Mouse (Mus musculus): ENCODE results near the gene Olfr2. TPM values are rescaled to one million over a fixed set of nuclear protein-coding genes. Genes with fewer than 3 reads are reported as not detected.

The Olfr2 gene
- not detected in 2 replicates for polyA plus RNA-seq (2014; fragmentation: Nextera tagmentation; extraction: Ambion mirVana)

DNA sequence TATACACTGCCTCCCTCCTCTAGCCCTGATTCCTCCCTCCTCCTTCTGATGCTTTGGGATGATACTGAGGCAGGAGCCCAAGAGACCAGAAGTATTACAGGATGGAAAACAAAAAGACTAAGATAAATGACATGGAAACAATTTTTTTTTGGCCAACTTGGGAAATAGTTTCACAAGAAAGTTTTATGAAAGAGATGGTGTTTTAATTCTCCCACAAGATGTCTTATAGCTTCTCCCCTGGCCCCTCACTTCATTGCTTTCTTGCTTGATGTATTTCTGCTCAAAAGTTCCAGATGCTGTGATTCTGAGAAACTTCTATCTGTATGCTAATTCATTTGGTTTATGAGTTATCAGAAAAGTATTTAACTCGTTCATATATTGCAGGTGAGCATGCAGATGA is at the start of gene Olfr2:
TSS of gene Olfr2 (minus strand) at position 101 of the 400 bp plus-strand sequence.
- H3K27me3 ChIP-seq (ENCODE audit: control insufficient read depth, insufficient read depth, low read length), result no peaks in the 10 kb centered on the region
- no peak within 1 kb of the TSS for H3K27ac ChIP-seq (ENCODE audit: low read depth, low read length)
- H3K4me2 ChIP-seq (ENCODE audit: low read depth), result no peak within 1 kb of the TSS
- DNase-seq (ENCODE audit: low spot score) (no peak), ATAC-seq (ENCODE audit: insufficient read depth, low FRiP score, low TSS enrichment) (no peak)
- H3K4me1 ChIP-seq (ENCODE audit: control insufficient read depth, insufficient read depth, low read length), result no peaks in the 10 kb centered on the region
- H3K9ac ChIP-seq (ENCODE audit: low read length), result no peak within 1 kb of the TSS
- no peaks in the 10 kb centered on the region for H3K9me3 ChIP-seq (ENCODE audit: control insufficient read depth, low read length)
- WGBS, result 63% methylated on average over 1 of the region's 1 CpGs
- no peaks in the 10 kb centered on the region for H3K36me3 ChIP-seq (ENCODE audit: control insufficient read depth, insufficient read depth, low read length)
- H3K4me3 ChIP-seq (ENCODE audit: low read depth, low read length), result no peak within 1 kb of the TSS

GRCm38 (mm10) chr7:107047578-107047977 is 41.7 kb upstream of the Olfr2 start:
- Histone ChIP-seq H3K9ac (ENCODE audit: low read length) (no peak overlapping the region), H3K27ac (ENCODE audit: low read depth, low read length) (no peak overlapping the region), H3K4me3 (ENCODE audit: low read depth, low read length) (no peak overlapping the region), H3K9me3 (ENCODE audit: control insufficient read depth, low read length) (no peaks in the 10 kb centered on the region), H3K36me3 (ENCODE audit: control insufficient read depth, insufficient read depth, low read length) (no peaks in the 10 kb centered on the region), H3K4me1 (ENCODE audit: control insufficient read depth, insufficient read depth, low read length) (no peaks in the 10 kb centered on the region), H3K27me3 (ENCODE audit: control insufficient read depth, insufficient read depth, low read length) (no peaks in the 10 kb centered on the region), H3K4me2 (ENCODE audit: low read depth) (no peak overlapping the region)
- 70% methylated on average over 3 of the region's 3 CpGs for WGBS
- no peak for DNase-seq (ENCODE audit: low spot score)
- ATAC-seq (ENCODE audit: insufficient read depth, low FRiP score, low TSS enrichment), result no peak

- DNase-seq (ENCODE audit: low spot score), result peak; percentile 17
- ATAC-seq (ENCODE audit: insufficient read depth, low FRiP score, low TSS enrichment), result peak; percentile 68
- no peak overlapping the region for H3K9ac ChIP-seq (ENCODE audit: low read length)
- H3K9me3 ChIP-seq (ENCODE audit: control insufficient read depth, low read length), result no peaks in the 10 kb centered on the region
- no peak overlapping the region for H3K4me3 ChIP-seq (ENCODE audit: low read depth, low read length)
- no peaks in the 10 kb centered on the region for H3K36me3 ChIP-seq (ENCODE audit: control insufficient read depth, insufficient read depth, low read length)
- no peaks in the 10 kb centered on the region for H3K27me3 ChIP-seq (ENCODE audit: control insufficient read depth, insufficient read depth, low read length)
- H3K4me2 ChIP-seq (ENCODE audit: low read depth), result no peak overlapping the region
- no peak overlapping the region for H3K27ac ChIP-seq (ENCODE audit: low read depth, low read length)
- 4% methylated on average over 5 of the region's 5 CpGs for WGBS
- H3K4me1 ChIP-seq (ENCODE audit: control insufficient read depth, insufficient read depth, low read length), result no peaks in the 10 kb centered on the region
Measured at GRCm38 (mm10) chr7:107045833-107046232, 40.0 kb upstream of the Olfr2 start.

- ATAC-seq (ENCODE audit: insufficient read depth, low FRiP score, low TSS enrichment), result no peak
- H3K4me2 ChIP-seq (ENCODE audit: low read depth), result no peak overlapping the region
- 95% methylated on average over 1 of the region's 1 CpGs for WGBS
Measured at GRCm38 (mm10) chr7:107044407-107044806, 38.5 kb upstream of the Olfr2 start.

DNA sequence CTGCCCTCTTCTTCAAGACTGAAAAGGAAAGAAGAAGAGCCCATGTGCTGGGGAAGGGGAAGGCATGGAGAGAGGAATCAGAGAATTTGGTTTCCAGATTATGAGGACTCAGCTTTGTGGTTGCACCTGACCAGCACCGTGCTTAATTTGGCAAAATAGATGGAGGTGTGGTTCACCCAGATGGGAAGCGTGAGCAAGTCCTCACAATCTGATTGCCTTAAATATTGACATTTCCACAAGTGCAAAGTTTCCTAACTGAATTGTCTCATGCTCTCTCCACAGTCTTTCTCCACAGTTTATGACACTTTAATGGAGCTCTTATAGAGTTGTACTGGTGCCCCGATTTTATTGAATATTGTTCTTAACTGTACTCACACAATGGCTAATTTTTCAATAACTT is 37.3 kb upstream of the Olfr2 start:
- H3K27me3 ChIP-seq (ENCODE audit: control insufficient read depth, insufficient read depth, low read length), result no peaks in the 10 kb centered on the region
- H3K4me1 ChIP-seq (ENCODE audit: control insufficient read depth, insufficient read depth, low read length), result no peaks in the 10 kb centered on the region
- H3K4me3 ChIP-seq (ENCODE audit: low read depth, low read length), result no peak overlapping the region
- no peaks in the 10 kb centered on the region for H3K36me3 ChIP-seq (ENCODE audit: control insufficient read depth, insufficient read depth, low read length)
- WGBS, result 92% methylated on average over 3 of the region's 3 CpGs
- H3K9ac ChIP-seq (ENCODE audit: low read length), result no peak overlapping the region
- H3K4me2 ChIP-seq (ENCODE audit: low read depth), result no peak overlapping the region
- H3K9me3 ChIP-seq (ENCODE audit: control insufficient read depth, low read length), result no peaks in the 10 kb centered on the region
- DNase-seq (ENCODE audit: low spot score) (no peak), ATAC-seq (ENCODE audit: insufficient read depth, low FRiP score, low TSS enrichment) (no peak)
- H3K27ac ChIP-seq (ENCODE audit: low read depth, low read length), result no peak overlapping the region

More at GRCm38 (mm10) chr7:107044407-107044806, 38.5 kb upstream of the Olfr2 start:
- no peak for DNase-seq (ENCODE audit: low spot score)
- Histone ChIP-seq H3K27ac (ENCODE audit: low read depth, low read length) (no peak overlapping the region), H3K4me3 (ENCODE audit: low read depth, low read length) (no peak overlapping the region), H3K9ac (ENCODE audit: low read length) (no peak overlapping the region), H3K36me3 (ENCODE audit: control insufficient read depth, insufficient read depth, low read length) (no peaks in the 10 kb centered on the region), H3K4me1 (ENCODE audit: control insufficient read depth, insufficient read depth, low read length) (no peaks in the 10 kb centered on the region), H3K27me3 (ENCODE audit: control insufficient read depth, insufficient read depth, low read length) (no peaks in the 10 kb centered on the region), H3K9me3 (ENCODE audit: control insufficient read depth, low read length) (no peaks in the 10 kb centered on the region)

DNA sequence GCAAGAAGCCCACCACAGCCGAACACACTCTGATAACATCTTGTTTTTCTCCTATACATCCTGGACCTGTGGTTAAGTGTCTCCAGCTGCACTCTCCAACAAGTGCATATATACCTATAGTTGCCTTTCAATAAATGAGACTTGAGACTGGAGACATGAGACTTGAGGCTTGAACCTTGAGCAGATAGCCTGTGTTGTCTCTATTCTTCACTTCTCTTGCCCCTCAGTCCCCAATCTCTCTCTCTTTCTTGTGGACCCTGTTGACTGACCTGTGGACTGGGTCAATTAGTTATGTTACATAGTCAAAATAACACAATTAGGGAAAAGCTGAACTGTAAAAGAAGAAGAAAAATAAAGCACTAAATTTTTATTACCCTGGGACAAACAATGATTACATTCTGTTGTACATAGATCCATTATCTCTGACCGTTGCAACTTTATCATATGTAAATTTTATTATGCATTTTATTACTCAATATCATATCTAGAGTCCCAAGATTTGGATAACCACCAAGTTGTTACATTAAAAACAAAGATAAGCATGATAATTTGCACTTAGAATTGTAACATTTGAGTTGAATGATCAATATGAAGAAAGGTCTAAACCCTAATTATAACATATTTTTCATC is 34.2 kb upstream of the Olfr2 start:
- Histone ChIP-seq H3K4me3 (ENCODE audit: low read depth, low read length) (no peak overlapping the region), H3K27ac (ENCODE audit: low read depth, low read length) (no peak overlapping the region), H3K9me3 (ENCODE audit: control insufficient read depth, low read length) (no peaks in the 10 kb centered on the region), H3K4me1 (ENCODE audit: control insufficient read depth, insufficient read depth, low read length) (no peaks in the 10 kb centered on the region), H3K27me3 (ENCODE audit: control insufficient read depth, insufficient read depth, low read length) (no peaks in the 10 kb centered on the region), H3K9ac (ENCODE audit: low read length) (no peak overlapping the region), H3K4me2 (ENCODE audit: low read depth) (no peak overlapping the region), H3K36me3 (ENCODE audit: control insufficient read depth, insufficient read depth, low read length) (no peaks in the 10 kb centered on the region)
- 72% methylated on average over 2 of the region's 2 CpGs for WGBS
- DNase-seq (ENCODE audit: low spot score) (no peak), ATAC-seq (ENCODE audit: insufficient read depth, low FRiP score, low TSS enrichment) (no peak)

DNA sequence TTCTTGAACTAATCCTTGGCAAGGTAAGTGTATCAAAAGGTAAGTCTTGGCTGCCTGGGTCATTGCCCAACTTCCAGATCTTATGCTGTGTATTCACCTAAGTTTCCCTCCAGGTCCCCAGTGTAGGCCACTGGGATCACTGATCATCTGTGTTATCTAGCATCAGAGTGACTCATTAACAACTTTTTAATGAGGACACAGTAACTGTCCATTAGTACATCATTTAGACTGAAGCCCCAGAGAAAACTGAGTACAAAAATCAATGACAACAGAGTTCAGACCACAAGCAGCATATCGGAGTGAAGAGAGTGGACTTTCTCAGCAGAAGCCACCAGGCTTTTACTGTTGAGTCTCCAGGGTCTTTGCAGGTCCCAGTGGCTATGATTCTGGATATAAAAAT is 25.0 kb upstream of the Olfr2 start, which contains the start of gene Olfr713:
TSS of gene Olfr713 (plus strand) at position 301 of the 400 bp plus-strand sequence.
- Histone ChIP-seq H3K9ac (ENCODE audit: low read length) (no peak within 1 kb of the TSS), H3K36me3 (ENCODE audit: control insufficient read depth, insufficient read depth, low read length) (no peaks in the 10 kb centered on the region), H3K4me1 (ENCODE audit: control insufficient read depth, insufficient read depth, low read length) (no peaks in the 10 kb centered on the region), H3K27me3 (ENCODE audit: control insufficient read depth, insufficient read depth, low read length) (no peaks in the 10 kb centered on the region), H3K4me2 (ENCODE audit: low read depth) (no peak within 1 kb of the TSS), H3K9me3 (ENCODE audit: control insufficient read depth, low read length) (no peaks in the 10 kb centered on the region), H3K4me3 (ENCODE audit: low read depth, low read length) (no peak within 1 kb of the TSS), H3K27ac (ENCODE audit: low read depth, low read length) (no peak within 1 kb of the TSS)
- WGBS, result 93% methylated on average over 1 of the region's 1 CpGs
- ATAC-seq (ENCODE audit: insufficient read depth, low FRiP score, low TSS enrichment), result no peak
- no peak for DNase-seq (ENCODE audit: low spot score)

- no peaks in the 10 kb centered on the region for H3K9me3 ChIP-seq (ENCODE audit: control insufficient read depth, low read length)
- no peak for ATAC-seq (ENCODE audit: insufficient read depth, low FRiP score, low TSS enrichment)
Measured at GRCm38 (mm10) chr7:107004169-107004568, 1.7 kb downstream of the Olfr2 start.

DNA sequence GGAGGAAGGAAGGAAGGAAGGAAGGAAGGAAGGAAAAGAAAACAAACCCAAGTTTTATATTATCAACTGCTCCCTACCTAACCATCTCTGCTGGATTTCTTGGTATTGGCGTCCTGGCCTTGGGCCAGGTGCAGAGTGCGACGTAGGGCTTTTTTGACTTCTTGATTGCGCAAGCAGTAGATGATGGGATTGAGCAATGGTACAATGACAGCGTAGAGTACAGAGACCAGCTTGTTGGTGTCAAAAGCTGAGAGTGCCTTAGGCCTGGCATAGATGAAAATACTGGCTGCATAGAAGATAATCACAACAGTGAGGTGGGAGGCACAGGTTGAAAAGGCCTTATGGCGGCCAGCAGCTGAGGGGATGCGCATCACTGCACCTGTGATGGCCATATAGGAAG is 5.1 kb downstream of the Olfr2 start:
- Histone ChIP-seq H3K9me3 (ENCODE audit: control insufficient read depth, low read length) (no peaks in the 10 kb centered on the region), H3K4me1 (ENCODE audit: control insufficient read depth, insufficient read depth, low read length) (no peaks in the 10 kb centered on the region), H3K4me2 (ENCODE audit: low read depth) (no peak overlapping the region), H3K9ac (ENCODE audit: low read length) (no peak overlapping the region), H3K27me3 (ENCODE audit: control insufficient read depth, insufficient read depth, low read length) (no peaks in the 10 kb centered on the region), H3K4me3 (ENCODE audit: low read depth, low read length) (no peak overlapping the region), H3K36me3 (ENCODE audit: control insufficient read depth, insufficient read depth, low read length) (no peaks in the 10 kb centered on the region), H3K27ac (ENCODE audit: low read depth, low read length) (no peak overlapping the region)
- ATAC-seq (ENCODE audit: insufficient read depth, low FRiP score, low TSS enrichment), result no peak
- no peak for DNase-seq (ENCODE audit: low spot score)
- 94% methylated on average over 7 of the region's 7 CpGs for WGBS

More at GRCm38 (mm10) chr7:107004169-107004568, 1.7 kb downstream of the Olfr2 start:
- H3K36me3 ChIP-seq (ENCODE audit: control insufficient read depth, insufficient read depth, low read length), result no peaks in the 10 kb centered on the region
- no peak overlapping the region for H3K4me2 ChIP-seq (ENCODE audit: low read depth)
- H3K27ac ChIP-seq (ENCODE audit: low read depth, low read length), result no peak overlapping the region
- DNase-seq (ENCODE audit: low spot score), result no peak
- no peaks in the 10 kb centered on the region for H3K4me1 ChIP-seq (ENCODE audit: control insufficient read depth, insufficient read depth, low read length)
- H3K9ac ChIP-seq (ENCODE audit: low read length), result no peak overlapping the region
- H3K27me3 ChIP-seq (ENCODE audit: control insufficient read depth, insufficient read depth, low read length), result no peaks in the 10 kb centered on the region
- no peak overlapping the region for H3K4me3 ChIP-seq (ENCODE audit: low read depth, low read length)
- 78% methylated on average over 3 of the region's 3 CpGs for WGBS

All from neural tube, embryonic 11.5 days (tissue).